Mouse (Mus musculus): ENCODE data around the gene Col27a1. TPM values are rescaled to one million over a fixed set of nuclear protein-coding genes. Genes with fewer than 3 reads are reported as not detected.
"Not testable (repeated sequence)": the region's sequence is repeated elsewhere in the genome, so short reads cannot be mapped to it uniquely, and the experiment has no call there.

The Col27a1 gene
- polyA plus RNA-seq, 1 experiment from 2014 or later = 19.3 TPM

GRCm38 (mm10) chr4:63316076-63316746 is 102.4 kb downstream of the Col27a1 start:
- Histone ChIP-seq H3K4me2 (replicated peaks) (no peak overlapping the region), H3K9ac (no peak overlapping the region), H3K27me3 (no peaks in the 10 kb centered on the region), H3K4me3 (no peak overlapping the region), H3K27ac (no peak overlapping the region), H3K9me3 (no peaks in the 10 kb centered on the region), H3K36me3 (peaks cover 55% of the 10 kb centered on the region), H3K4me1 (no peaks in the 10 kb centered on the region)
- no peak for ATAC-seq (ENCODE audit: insufficient number of reproducible peaks, insufficient read depth, low FRiP score, low TSS enrichment)
- WGBS = 72% methylated on average over 9 of the region's 9 CpGs

DNA sequence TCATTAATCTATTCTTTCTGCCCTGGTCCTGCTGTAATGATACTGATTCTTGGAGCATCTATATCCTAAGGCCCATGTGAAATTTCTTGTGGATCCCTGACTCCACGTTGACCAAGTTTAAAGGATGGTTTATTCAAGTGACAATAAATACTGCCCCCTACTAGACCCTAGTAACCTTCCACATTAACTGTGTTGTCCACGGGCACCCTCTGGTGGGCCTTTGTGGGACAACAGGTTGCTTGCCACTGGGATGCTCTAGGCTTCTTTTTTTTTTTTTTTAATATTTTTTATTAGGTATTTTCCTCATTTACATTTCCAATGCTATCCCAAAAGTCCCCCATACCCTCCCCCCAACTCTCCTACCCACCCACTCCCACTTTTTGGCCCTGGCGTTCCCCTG is 105.8 kb downstream of the Col27a1 start:
- H3K9ac ChIP-seq; ATAC-seq (ENCODE audit: insufficient number of reproducible peaks, insufficient read depth, low FRiP score, low TSS enrichment); H3K4me3 ChIP-seq; H3K9me3 ChIP-seq; H3K4me2 ChIP-seq (replicated peaks); H3K27me3 ChIP-seq; H3K4me1 ChIP-seq; H3K27ac ChIP-seq: not testable (repeated sequence)
- WGBS = 25% methylated on average over 3 of the region's 3 CpGs
- H3K36me3 ChIP-seq = peaks cover 71% of the 10 kb centered on the region

DNA sequence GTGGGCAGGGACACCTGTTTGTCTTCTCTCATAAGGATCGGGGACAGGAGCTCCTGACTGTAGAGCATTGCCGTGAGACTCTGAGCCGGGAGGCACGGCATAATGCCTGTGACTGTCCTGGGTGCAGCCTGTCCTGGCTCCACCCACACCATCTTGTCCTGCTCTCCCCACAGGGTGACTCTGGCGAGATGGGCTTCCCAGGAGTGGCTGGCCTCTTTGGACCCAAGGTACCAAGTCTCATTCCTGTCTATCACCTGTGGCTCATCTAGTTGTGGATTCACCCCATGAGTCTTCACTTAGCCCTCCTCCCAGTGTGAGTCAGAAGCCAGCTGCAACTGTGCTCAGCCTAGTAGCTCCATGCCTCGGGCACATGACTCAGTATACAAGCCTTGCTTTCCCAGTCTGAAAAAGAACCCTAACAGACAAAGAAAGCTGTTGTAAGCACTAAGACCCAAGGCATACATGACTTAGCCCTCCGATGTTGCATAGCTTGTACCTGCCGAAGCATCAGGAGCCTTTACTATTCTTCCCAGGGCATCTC is 109.5 kb downstream of the Col27a1 start:
- Histone ChIP-seq H3K4me3 (no peak overlapping the region), H3K9ac (no peak overlapping the region), H3K36me3 (peaks cover 72% of the 10 kb centered on the region), H3K27ac (no peak overlapping the region), H3K27me3 (no peaks in the 10 kb centered on the region), H3K4me2 (replicated peaks) (no peak overlapping the region), H3K9me3 (no peaks in the 10 kb centered on the region), H3K4me1 (no peaks in the 10 kb centered on the region)
- ATAC-seq (ENCODE audit: insufficient number of reproducible peaks, insufficient read depth, low FRiP score, low TSS enrichment) = no peak
- 75% methylated on average over 8 of the region's 8 CpGs for WGBS

GRCm38 (mm10) chr4:63333403-63333802 is 119.6 kb downstream of the Col27a1 start:
- Histone ChIP-seq H3K9ac (no peak overlapping the region), H3K9me3 (no peaks in the 10 kb centered on the region), H3K4me1 (no peaks in the 10 kb centered on the region), H3K27me3 (no peaks in the 10 kb centered on the region), H3K27ac (no peak overlapping the region), H3K4me3 (no peak overlapping the region), H3K36me3 (peaks cover 36% of the 10 kb centered on the region), H3K4me2 (replicated peaks) (no peak overlapping the region)
- no peak for ATAC-seq (ENCODE audit: insufficient number of reproducible peaks, insufficient read depth, low FRiP score, low TSS enrichment)
- WGBS = 91% methylated on average over 4 of the region's 4 CpGs

DNA sequence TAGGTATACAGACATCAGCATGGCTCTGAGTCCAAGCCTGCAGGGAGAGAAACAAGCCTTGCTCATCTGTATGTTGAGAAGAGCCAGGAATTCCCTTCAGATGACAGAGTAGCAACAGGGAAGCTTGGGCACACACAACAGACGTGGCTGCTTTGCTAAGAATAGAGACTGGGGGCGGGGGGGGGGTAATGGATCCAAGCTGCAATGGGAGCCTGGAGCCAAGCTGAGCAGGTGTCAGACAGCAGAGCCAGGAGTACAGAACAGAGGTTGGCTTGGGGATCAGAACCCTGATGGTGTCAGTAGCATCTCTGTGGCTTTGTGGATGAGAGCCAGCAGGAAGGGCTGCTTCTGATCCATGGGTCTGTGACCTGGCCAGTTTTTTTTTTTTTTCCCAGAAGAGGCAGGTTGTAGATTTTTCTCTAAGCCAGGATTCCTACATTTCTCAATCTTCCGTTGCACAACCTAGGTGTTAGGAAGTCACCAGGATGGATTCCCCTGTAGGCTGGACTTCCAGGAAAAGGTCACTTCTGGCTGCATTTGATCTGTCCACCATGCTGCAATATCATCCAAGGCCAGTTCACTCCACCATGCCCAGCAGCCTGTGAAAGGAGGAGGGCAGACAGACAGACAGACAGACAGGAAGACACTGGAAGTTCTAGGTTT is 124.7 kb downstream of the Col27a1 start:
- Histone ChIP-seq H3K27me3 (no peaks in the 10 kb centered on the region), H3K27ac (no peak overlapping the region), H3K4me1 (no peaks in the 10 kb centered on the region), H3K9ac (no peak overlapping the region), H3K36me3 (peaks cover 1% of the 10 kb centered on the region), H3K4me3 (no peak overlapping the region), H3K9me3 (no peaks in the 10 kb centered on the region), H3K4me2 (replicated peaks) (no peak overlapping the region)
- 64% methylated on average over 3 of the region's 3 CpGs for WGBS
- ATAC-seq (ENCODE audit: insufficient number of reproducible peaks, insufficient read depth, low FRiP score, low TSS enrichment) = no peak

- Histone ChIP-seq H3K4me2 (replicated peaks) (no peak overlapping the region), H3K36me3 (no peaks in the 10 kb centered on the region), H3K9ac (no peak overlapping the region), H3K27me3 (no peaks in the 10 kb centered on the region), H3K27ac (no peak overlapping the region), H3K9me3 (no peaks in the 10 kb centered on the region), H3K4me1 (no peaks in the 10 kb centered on the region), H3K4me3 (no peak overlapping the region)
- WGBS = 60% methylated on average over 4 of the region's 4 CpGs
- ATAC-seq (ENCODE audit: insufficient number of reproducible peaks, insufficient read depth, low FRiP score, low TSS enrichment) = no peak
Observed at GRCm38 (mm10) chr4:63342491-63342890, 128.7 kb downstream of the Col27a1 start.

GRCm38 (mm10) chr4:63343608-63344007 is 129.8 kb downstream of the Col27a1 start:
- ATAC-seq (ENCODE audit: insufficient number of reproducible peaks, insufficient read depth, low FRiP score, low TSS enrichment) = no peak
- H3K4me1 ChIP-seq = no peaks in the 10 kb centered on the region
- no peak overlapping the region for H3K4me2 ChIP-seq (replicated peaks)

DNA sequence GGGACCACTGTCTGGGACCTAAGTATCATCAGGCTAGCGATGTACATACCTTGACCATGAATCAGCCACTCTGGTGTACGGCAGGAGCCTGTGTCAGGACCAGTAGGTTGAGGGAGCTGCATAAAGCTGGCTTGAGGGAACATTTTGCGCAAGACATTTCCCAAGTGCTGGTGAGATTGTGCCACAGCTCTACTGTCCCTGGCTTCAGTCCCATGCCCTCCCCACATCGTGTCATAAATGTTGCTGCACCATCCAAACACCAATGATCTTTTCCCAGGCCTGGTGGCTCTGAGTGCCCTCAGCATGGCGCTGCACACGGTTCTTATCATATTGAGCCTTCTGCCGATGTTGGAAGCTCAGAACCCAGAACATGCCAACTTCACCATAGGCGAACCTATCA is 130.5 kb downstream of the Col27a1 start, which contains the start of gene Orm1:
Gene Orm1 (plus strand): TSS at position 266 of the 400 bp plus-strand sequence.
- no peaks in the 10 kb centered on the region for H3K9me3 ChIP-seq
- no peak within 1 kb of the TSS for H3K27ac ChIP-seq
- ATAC-seq (ENCODE audit: insufficient number of reproducible peaks, insufficient read depth, low FRiP score, low TSS enrichment) = no peak
- H3K9ac ChIP-seq = no peak within 1 kb of the TSS
- no peak within 1 kb of the TSS for H3K4me3 ChIP-seq
- WGBS = 89% methylated on average over 8 of the region's 8 CpGs
- H3K4me1 ChIP-seq = no peaks in the 10 kb centered on the region
- no peaks in the 10 kb centered on the region for H3K36me3 ChIP-seq
- no peaks in the 10 kb centered on the region for H3K27me3 ChIP-seq
- H3K4me2 ChIP-seq (replicated peaks) = no peak within 1 kb of the TSS

More at GRCm38 (mm10) chr4:63343608-63344007, 129.8 kb downstream of the Col27a1 start:
- 55% methylated on average over 3 of the region's 3 CpGs for WGBS
- no peaks in the 10 kb centered on the region for H3K9me3 ChIP-seq
- H3K4me3 ChIP-seq = no peak overlapping the region
- no peak overlapping the region for H3K27ac ChIP-seq
- H3K27me3 ChIP-seq = no peaks in the 10 kb centered on the region
- H3K9ac ChIP-seq = no peak overlapping the region
- no peaks in the 10 kb centered on the region for H3K36me3 ChIP-seq

DNA sequence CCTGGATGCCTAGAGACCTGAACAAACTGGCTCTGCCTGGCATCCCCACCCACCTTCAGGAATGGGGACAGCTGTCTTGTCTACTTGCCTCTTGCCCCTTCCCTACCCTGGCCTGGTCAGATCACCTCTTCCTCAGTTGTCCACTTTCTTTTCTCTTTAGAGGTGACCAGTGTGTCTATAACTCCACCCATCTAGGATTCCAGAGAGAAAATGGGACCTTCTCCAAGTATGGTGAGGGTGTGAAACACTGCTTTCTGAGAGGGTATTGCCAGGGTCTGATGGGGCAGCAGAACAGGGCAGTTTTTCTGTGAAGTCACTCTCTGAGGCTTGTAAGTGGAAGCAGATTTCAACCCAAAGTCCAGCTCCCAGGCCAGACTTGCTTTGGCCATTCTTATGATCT is 131.5 kb downstream of the Col27a1 start:
- Histone ChIP-seq H3K9ac (no peak overlapping the region), H3K9me3 (no peaks in the 10 kb centered on the region), H3K27me3 (no peaks in the 10 kb centered on the region)

GRCm38 (mm10) chr4:63346659-63347058 is 132.9 kb downstream of the Col27a1 start:
- Histone ChIP-seq H3K36me3 (no peaks in the 10 kb centered on the region), H3K4me2 (replicated peaks) (no peak overlapping the region), H3K9me3 (no peaks in the 10 kb centered on the region), H3K27me3 (no peaks in the 10 kb centered on the region), H3K27ac (no peak overlapping the region), H3K9ac (no peak overlapping the region), H3K4me3 (no peak overlapping the region), H3K4me1 (no peaks in the 10 kb centered on the region)
- ATAC-seq (ENCODE audit: insufficient number of reproducible peaks, insufficient read depth, low FRiP score, low TSS enrichment) = no peak
- 89% methylated on average over 4 of the region's 4 CpGs for WGBS

More for the DNA sequence above, 131.5 kb downstream of the Col27a1 start:
- no peak overlapping the region for H3K4me2 ChIP-seq (replicated peaks)
- H3K27ac ChIP-seq = no peak overlapping the region
- H3K4me1 ChIP-seq = no peaks in the 10 kb centered on the region
- no peak for ATAC-seq (ENCODE audit: insufficient number of reproducible peaks, insufficient read depth, low FRiP score, low TSS enrichment)
- no peaks in the 10 kb centered on the region for H3K36me3 ChIP-seq
- no peak overlapping the region for H3K4me3 ChIP-seq

- no peak overlapping the region for H3K4me3 ChIP-seq
- H3K9me3 ChIP-seq = no peaks in the 10 kb centered on the region
- H3K36me3 ChIP-seq = no peaks in the 10 kb centered on the region
- no peaks in the 10 kb centered on the region for H3K4me1 ChIP-seq
- H3K27me3 ChIP-seq = no peaks in the 10 kb centered on the region
- H3K27ac ChIP-seq = no peak overlapping the region
- no peak overlapping the region for H3K4me2 ChIP-seq (replicated peaks)
- 67% methylated on average over 6 of the region's 6 CpGs for WGBS
- H3K9ac ChIP-seq = no peak overlapping the region
- no peak for ATAC-seq (ENCODE audit: insufficient number of reproducible peaks, insufficient read depth, low FRiP score, low TSS enrichment)
Observed at GRCm38 (mm10) chr4:63348524-63348923, 134.7 kb downstream of the Col27a1 start.

Data from embryonic facial prominence, embryonic 12.5 days (tissue).